Comparison of ENCODE assay signal across 14 mouse cellular contexts in genomic region chr5:8863580-8864337, GRCm38 (mm10). TPM values are rescaled to one million over a fixed set of nuclear protein-coding genes. Genes with fewer than 3 reads are reported as not detected.
A peak's percentile ranks its signal among the peaks of the same experiment; 100 is the strongest.
DNase-seq lines count a peak whose midpoint lies in the region; ATAC-seq lines count a peak whose summit lies in the region.
"Had no signal": no experiment of that assay in that cellular context is flagged by ENCODE, and none has a peak within 500 bp of the region (broad histone marks: within the 10 kb centered on the region; RNA-seq: fewer than 3 reads in every experiment).

No protein-coding gene starts in this region.

- no peaks in the 10 kb centered on the region for H3K36me3 ChIP-seq in midbrain, embryonic 14.5 days (ENCODE audit: control insufficient read depth, insufficient read depth, low read length)
- no peaks in the 10 kb centered on the region for H3K36me3 ChIP-seq in midbrain, embryonic 10.5 days
- H3K36me3 ChIP-seq: limb, embryonic 12.5 days; lung, embryonic 15.5 days; midbrain, embryonic 12.5 days had no signal

- H3K9me3 ChIP-seq in midbrain, embryonic 14.5 days (ENCODE audit: control insufficient read depth, low read length), result no peaks in the 10 kb centered on the region
- no peaks in the 10 kb centered on the region for H3K9me3 ChIP-seq in midbrain, embryonic 10.5 days (replicated peaks)
- H3K9me3 ChIP-seq: limb, embryonic 12.5 days; lung, embryonic 15.5 days; midbrain, embryonic 12.5 days had no signal

- H3K4me2 ChIP-seq in midbrain, embryonic 14.5 days (ENCODE audit: low read length), result no peak overlapping the region
- H3K4me2 ChIP-seq: limb, embryonic 12.5 days; lung, embryonic 15.5 days; midbrain, embryonic 12.5 days had no signal

- intact Hi-C loops in gastrocnemius, postnatal 36 days (cut with DNase I), result no loop called here

- H3K4me3 ChIP-seq in midbrain, embryonic 14.5 days (replicated peaks; ENCODE audit: low read depth, low read length), result no peak overlapping the region
- H3K4me3 ChIP-seq in midbrain, embryonic 10.5 days, result no peak overlapping the region
- H3K4me3 ChIP-seq: limb, embryonic 12.5 days; lung, embryonic 15.5 days; midbrain, embryonic 12.5 days had no signal

- H3K9ac ChIP-seq in midbrain, embryonic 14.5 days (replicated peaks; ENCODE audit: low read length), result no peak overlapping the region
- H3K9ac ChIP-seq: limb, embryonic 12.5 days; lung, embryonic 15.5 days; midbrain, embryonic 12.5 days had no signal

- H3K27me3 ChIP-seq in midbrain, embryonic 14.5 days (ENCODE audit: control insufficient read depth, insufficient read depth, low read length), result no peaks in the 10 kb centered on the region
- H3K27me3 ChIP-seq in midbrain, embryonic 10.5 days (ENCODE audit: low read depth, poor library complexity, severe bottlenecking), result no peaks in the 10 kb centered on the region
- H3K27me3 ChIP-seq: limb, embryonic 12.5 days; lung, embryonic 15.5 days; midbrain, embryonic 12.5 days had no signal

- no peak overlapping the region for H3K27ac ChIP-seq in midbrain, embryonic 14.5 days (replicated peaks; ENCODE audit: low read depth, low read length)
- no peak overlapping the region for H3K27ac ChIP-seq in midbrain, embryonic 10.5 days (replicated peaks)
- H3K27ac ChIP-seq: lung, embryonic 15.5 days; midbrain, embryonic 12.5 days had no signal

- no peak for ATAC-seq in midbrain, embryonic 14.5 days (ENCODE audit: low FRiP score, low TSS enrichment)
- ATAC-seq in common myeloid progenitor, adult 5-6 weeks (replicated peaks; ENCODE audit: low read depth, poor library complexity, severe bottlenecking), result peak; percentile 53
- peak; percentile 33; the same call in 1 of the 2 replicates for ATAC-seq in megakaryocyte progenitor cell, adult 5-6 weeks (replicated peaks; ENCODE audit: poor library complexity)
- no peak for ATAC-seq in erythroid progenitor cell, adult 5-6 weeks (replicated peaks; ENCODE audit: low FRiP score, poor library complexity, severe bottlenecking)

- DNase-seq in gastrocnemius, adult 18-20 months (ENCODE audit: low spot score), result peak; percentile 7
- DNase-seq in gastrocnemius, postnatal 36 days, result no peak
- peak; percentile 4 for DNase-seq in midbrain, embryonic 14.5 days
- no peak for DNase-seq in midbrain, embryonic 10.5 days (ENCODE audit: low spot score)
- DNase-seq in kidney, postnatal 4 days, result no peak
- DNase-seq: cerebellum, adult 2 months; kidney, adult 18-20 months; right cerebral cortex, postnatal 14 days had no signal

- WGBS in midbrain, embryonic 14.5 days, result 56% methylated on average over 14 of the region's 14 CpGs
- WGBS in midbrain, embryonic 10.5 days, result 77% methylated on average over 14 of the region's 14 CpGs

- no peaks in the 10 kb centered on the region for H3K4me1 ChIP-seq in midbrain, embryonic 14.5 days (ENCODE audit: control insufficient read depth, insufficient read depth, low read length)
- peaks cover 11% of the 10 kb centered on the region for H3K4me1 ChIP-seq in midbrain, embryonic 10.5 days
- H3K4me1 ChIP-seq: limb, embryonic 12.5 days; lung, embryonic 15.5 days; midbrain, embryonic 12.5 days had no signal

RNA-seq across cellular contexts. Expression of gene Abcb4, which starts 29.8 kb away (rescaled TPM):
- total RNA-seq in gastrocnemius, adult 18-20 months (2021), result 10 to 100 TPM; 84.6 to 95.4 TPM
- 10 to 100 TPM; 70.1 to 78.3 TPM for total RNA-seq in gastrocnemius, postnatal 36 days (2021)
- polyA plus RNA-seq in midbrain, embryonic 14.5 days (2014; fragmentation: Nextera tagmentation; extraction: Ambion mirVana), result 0.65 and 1.1 TPM in 2 replicates
- polyA plus RNA-seq in midbrain, embryonic 10.5 days (2016; fragmentation: Nextera tagmentation; extraction: Ambion mirVana), result 0.21 and 0.46 TPM in 2 replicates
- 88.6 and 110 TPM in 2 replicates for total RNA-seq in common myeloid progenitor, adult 5-6 weeks (2017)
- 9.0 and 13.4 TPM in 2 replicates for total RNA-seq in megakaryocyte progenitor cell, adult 5-6 weeks (2015)
- 17.4 and 34.4 TPM in 2 replicates for total RNA-seq in megakaryocyte progenitor cell, adult 5-6 weeks (2017)
- 218 and 229 TPM in 2 replicates for total RNA-seq in erythroid progenitor cell, adult 5-6 weeks (2015; ENCODE audit: low replicate concordance)
- total RNA-seq in erythroid progenitor cell, adult 5-6 weeks (2017; ENCODE audit: low replicate concordance), result 428 and 435 TPM in 2 replicates

Comparison
In these comparisons a context has a peak if more than half of its experiments do, and no peak if none do; other contexts are left out.
1. DNase-seq: peak in gastrocnemius, adult 18-20 months (single experiment) and midbrain, embryonic 14.5 days (single experiment); none in gastrocnemius, postnatal 36 days (0 of 2), midbrain, embryonic 10.5 days (single experiment) and kidney, postnatal 4 days (0 of 2).
2. ATAC-seq: peak in common myeloid progenitor, adult 5-6 weeks (single experiment) and megakaryocyte progenitor cell, adult 5-6 weeks (single experiment); none in midbrain, embryonic 14.5 days (single experiment) and erythroid progenitor cell, adult 5-6 weeks (single experiment).